In the genomic region with DNA sequence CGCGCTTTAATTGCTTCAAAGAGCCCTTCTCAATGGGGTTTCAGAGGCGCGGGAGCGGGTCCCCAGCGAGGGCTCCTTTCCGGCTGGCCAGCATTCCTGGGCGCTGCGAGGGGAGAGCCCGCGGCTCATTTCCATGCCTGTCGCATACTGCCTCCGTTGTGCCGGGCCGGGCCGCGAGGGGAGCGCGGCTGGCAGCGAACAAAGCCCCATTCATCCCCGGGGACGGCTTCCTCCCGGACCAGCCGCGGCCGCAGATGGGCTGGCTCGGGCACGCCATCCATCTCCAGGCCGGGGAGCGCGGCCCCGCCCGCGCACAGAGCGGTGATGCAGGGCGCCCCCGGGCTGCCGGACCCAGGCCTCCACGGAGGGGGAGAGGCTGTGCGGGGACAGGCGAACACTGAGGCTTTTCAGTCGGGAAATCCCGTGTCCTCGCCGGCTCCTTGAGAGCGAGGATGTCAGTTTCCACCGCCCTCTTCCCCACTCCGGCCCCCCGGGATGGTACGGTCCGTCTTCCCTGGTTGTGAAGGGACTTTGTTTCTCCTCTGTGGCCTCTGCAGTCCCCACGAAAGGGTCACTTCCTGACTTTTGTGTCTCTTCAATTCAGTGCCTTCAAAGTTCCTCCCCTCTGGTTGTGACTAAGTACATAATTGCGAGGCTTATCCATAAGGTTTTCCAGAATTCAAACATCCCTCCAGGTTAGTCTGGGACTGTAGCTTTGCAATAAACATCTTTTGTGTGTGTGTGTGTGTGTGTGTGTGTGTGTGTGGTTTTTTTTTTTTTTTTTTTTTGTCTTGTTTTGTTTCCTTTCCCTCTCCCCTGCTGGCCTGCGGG, we compare ENCODE assay signal across 8 mouse cellular contexts.
DNase-seq lines count a peak whose midpoint lies in the region; ATAC-seq and TF ChIP-seq lines count a peak whose summit lies in the region.

No protein-coding gene starts in this region.

- H3K4me2 ChIP-seq in neural tube, embryonic 14.5 days (ENCODE audit: low read depth, low read length) = peak overlapping the region; percentile 70

- H3K27ac ChIP-seq in layer of hippocampus, adult 2 months = peak overlapping the region; percentile 94
- peak overlapping the region; percentile 92 for H3K27ac ChIP-seq in neural tube, embryonic 14.5 days (ENCODE audit: low read depth, low read length)

- peaks cover 86% of the 10 kb centered on the region for H3K4me1 ChIP-seq in E14TG2a.4 (replicated peaks; ENCODE audit: low read depth, low read length)
- H3K4me1 ChIP-seq in neural tube, embryonic 14.5 days (ENCODE audit: control insufficient read depth, insufficient read depth, low read length) = peaks cover 11% of the 10 kb centered on the region

- peak; percentile 89 to 90 for DNase-seq in cerebellum, adult 18-20 months
- peak; percentile 88 for DNase-seq in forelimb bud, embryonic 11.5 days (ENCODE audit: low read depth, low spot score)
- peak; percentile 80 for DNase-seq in heart, postnatal 4 days
- peak; percentile 78 to 89 for DNase-seq in layer of hippocampus, adult 2 months (ENCODE audit: low spot score in 2 of 2)
- DNase-seq in lung, adult 18-20 months = peak; percentile 67 to 72
- peak; percentile 77 for DNase-seq in testis, postnatal 10 days (ENCODE audit: low spot score)

- H3K4me3 ChIP-seq in E14TG2a.4 (replicated peaks; ENCODE audit: low read length) = peak overlapping the region; percentile 84
- peak overlapping the region; percentile 70 for H3K4me3 ChIP-seq in layer of hippocampus, adult 2 months
- peak overlapping the region; percentile 51 for H3K4me3 ChIP-seq in neural tube, embryonic 14.5 days (ENCODE audit: low read depth, low read length)

- no peak for TF ChIP-seq CTCF in E14TG2a.4 (conservative IDR thresholded peaks at IDR 0.05; ENCODE audit: low read length)
- TF ChIP-seq CTCF in layer of hippocampus, adult 2 months (conservative IDR thresholded peaks at IDR 0.05) = peak; percentile 64

- no peaks in the 10 kb centered on the region for H3K27me3 ChIP-seq in E14TG2a.4 (ENCODE audit: insufficient read depth, low read length)
- no peaks in the 10 kb centered on the region for H3K27me3 ChIP-seq in neural tube, embryonic 14.5 days (ENCODE audit: control insufficient read depth, insufficient read depth, low read length)

- H3K36me3 ChIP-seq in E14TG2a.4 (ENCODE audit: insufficient read depth, low read length) = no peaks in the 10 kb centered on the region
- no peaks in the 10 kb centered on the region for H3K36me3 ChIP-seq in neural tube, embryonic 14.5 days (ENCODE audit: control insufficient read depth, insufficient read depth, low read length)

- H3K9ac ChIP-seq in neural tube, embryonic 14.5 days (replicated peaks; ENCODE audit: low read depth, low read length) = peak overlapping the region; percentile 86

- WGBS in neural tube, embryonic 14.5 days = under 1% methylated on average over 50 of the region's 54 CpGs

- ATAC-seq in neural tube, embryonic 14.5 days (ENCODE audit: low read depth) = peak; percentile 95

- H3K9me3 ChIP-seq in E14TG2a.4 (ENCODE audit: low read length) = no peaks in the 10 kb centered on the region
- no peaks in the 10 kb centered on the region for H3K9me3 ChIP-seq in neural tube, embryonic 14.5 days (ENCODE audit: control insufficient read depth, low read length)

Comparison
In these comparisons a context has a peak if more than half of its experiments do, and no peak if none do; other contexts are left out.
1. Peak in every context shown above with its lines: DNase-seq, ATAC-seq, H3K4me3 ChIP-seq and H3K27ac ChIP-seq.